Mouse (Mus musculus) heart, postnatal 14 days (tissue): Measurements from ENCODE around the gene Cox8b. TPM values are rescaled to one million over a fixed set of nuclear protein-coding genes. Genes with fewer than 3 reads are reported as not detected.
"Not testable (repeated sequence)": the region's sequence is repeated elsewhere in the genome, so short reads cannot be mapped to it uniquely, and the experiment has no call there.

Source experiments
- DNase-seq, 2 experiments: peaks; one replicate each; pipeline ENCODE4 v3.0.0; 2021 to 2022
- intact Hi-C: fragments of 180-260 bp; cut with DNase I; formaldehyde crosslinking; loops from one replicate; pipeline ENCODE4 v1.15.1; 2025
- total RNA-seq, 2 experiments: library from RNA; stranded (reverse); gene quantifications; 2 replicates each; pipeline ENCODE4 v1.2.3; 2021

The Cox8b gene
- total RNA-seq, 2 experiments from 2014 or later = 2,004 to 2,091 TPM

- DNase-seq = no peak
- intact Hi-C loops = no loop called here
These were observed 19.7 kb upstream of the Cox8b start for GRCm38 (mm10) chr7:140919911-140920310.

GRCm38 (mm10) chr7:140914031-140914690 is 13.9 kb upstream of the Cox8b start:
- intact Hi-C loops = no loop called here

GRCm38 (mm10) chr7:140912846-140913482 is 12.7 kb upstream of the Cox8b start:
- intact Hi-C loops = no loop called here
- no peak for DNase-seq

More at GRCm38 (mm10) chr7:140914031-140914690, 13.9 kb upstream of the Cox8b start:
- no peak for DNase-seq

- intact Hi-C loops = no loop called here
- no peak for DNase-seq
These were observed 12.0 kb upstream of the Cox8b start for GRCm38 (mm10) chr7:140912293-140912692.

- DNase-seq = peak; percentile 84 to 86
- intact Hi-C loops = loop anchor here (1.0 to 5.0 kb wide), 6 partner anchors 30 to 269 kb away; partner anchors contain the start of genes Gm45717 and Ifitm2
These were observed 8.4 kb upstream of the Cox8b start for GRCm38 (mm10) chr7:140908634-140909107.

GRCm38 (mm10) chr7:140908181-140908580 is 7.9 kb upstream of the Cox8b start:
- DNase-seq = no peak
- intact Hi-C loops = loop anchor here (1.0 to 5.0 kb wide), 6 partner anchors 31 to 269 kb away; partner anchors contain the start of genes Gm45717 and Ifitm2

- no peak for DNase-seq
- intact Hi-C loops = loop anchor here (1.0 to 5.0 kb wide), 6 partner anchors 31 to 270 kb away; partner anchors contain the start of genes Gm45717 and Ifitm2
These were observed 7.5 kb upstream of the Cox8b start for GRCm38 (mm10) chr7:140907697-140908096.

GRCm38 (mm10) chr7:140907131-140907530 is 6.9 kb upstream of the Cox8b start:
- DNase-seq = no peak
- intact Hi-C loops = loop anchor here (5.0 kb wide), 3 partner anchors 50 to 270 kb away; partner anchors contain the start of genes Gm45717 and Ifitm2

- DNase-seq = no peak
- intact Hi-C loops = loop anchor here (5.0 kb wide), 3 partner anchors 52 to 272 kb away; partner anchors contain the start of genes Gm45717 and Ifitm2
These were observed 5.4 kb upstream of the Cox8b start for GRCm38 (mm10) chr7:140905642-140906081.

GRCm38 (mm10) chr7:140903212-140903611 is 3.0 kb upstream of the Cox8b start:
- peak; percentile 86 to 92 for DNase-seq
- intact Hi-C loops = loop anchor here (1.0 kb wide), 1 partner anchor 58 kb away; the partner anchor contains the start of gene Scgb1c1

- intact Hi-C loops = no loop called here
- peak in 1 of 2 experiments; percentile 49 for DNase-seq
These were observed 2.0 kb upstream of the Cox8b start for GRCm38 (mm10) chr7:140902036-140902875.

GRCm38 (mm10) chr7:140899121-140899520 is 1.1 kb downstream of the Cox8b start:
- intact Hi-C loops = no loop called here
- no peak for DNase-seq

- DNase-seq = no peak
- intact Hi-C loops = no loop called here
These were observed 2.4 kb downstream of the Cox8b start for GRCm38 (mm10) chr7:140897863-140898262.

GRCm38 (mm10) chr7:140894611-140895010 is 5.6 kb downstream of the Cox8b start:
- intact Hi-C loops = no loop called here
- no peak for DNase-seq

GRCm38 (mm10) chr7:140894031-140894430 is 6.2 kb downstream of the Cox8b start:
- intact Hi-C loops = no loop called here
- no peak for DNase-seq

- DNase-seq, intact Hi-C loops: not testable (repeated sequence)
These were observed 9.6 kb downstream of the Cox8b start for GRCm38 (mm10) chr7:140890636-140891035.

GRCm38 (mm10) chr7:140882469-140882803 is 17.8 kb downstream of the Cox8b start:
- intact Hi-C loops = loop anchor here (2.0 to 5.0 kb wide), 2 partner anchors 18 to 35 kb away; partner anchors contain the start of genes Cox8b, Odf3 and Scgb1c1
- no peak for DNase-seq

GRCm38 (mm10) chr7:140881696-140882468 is 18.4 kb downstream of the Cox8b start, which contains the start of the genes Psmd13 and Sirt3:
Psmd13 (plus strand) TSS chr7:140881968.
Sirt3 (minus strand) TSS chr7:140882309.
- DNase-seq = peak; percentile 95 to 96
- intact Hi-C loops = loop anchor here (1.0 to 5.0 kb wide), 3 partner anchors 19 to 35 kb away; partner anchors contain the start of genes Bet1l, Cox8b, Odf3 and Scgb1c1

- no peak for DNase-seq
- intact Hi-C loops = loop anchor here (1.0 to 5.0 kb wide), 2 partner anchors 24 to 34 kb away; partner anchors contain the start of genes Bet1l, Odf3 and Scgb1c1
These were observed 19.3 kb downstream of the Cox8b start for GRCm38 (mm10) chr7:140880865-140881515.
